Mouse (Mus musculus) lung, adult 2 months (tissue): ENCODE data around the gene Slc25a29.

Experiments used
- CTCF ChIP-seq: fragments of 200-500 bp; IDR thresholded peaks from 2 replicates; pipeline ENCODE4 v1.5.1; 2011; ENCODE audit warnings: mild to moderate bottlenecking, low read length, control low read depth; ENCODE audit not compliant: insufficient read depth
- POLR2A ChIP-seq: fragments of 200-500 bp; IDR thresholded peaks from 2 replicates; pipeline ENCODE4 v1.6.1; 2011; ENCODE audit warnings: low read depth, mild to moderate bottlenecking, control low read depth, low read length, borderline replicate concordance; ENCODE audit errors: extremely low read depth

GRCm38 (mm10) chr12:108855081-108855480 is 19.4 kb upstream of the Slc25a29 start:
- TF ChIP-seq POLR2A (no peak), CTCF (no peak)
